Mouse (Mus musculus) Patski (cell line): ENCODE measurements at regions not wholly inside any gene's neighbourhood (a gene's known extent, or its start where the extent isn't known, plus 50 kb on each side); places are given as distances from the start of the nearest gene placed in this dataset.

Experiments
- ATAC-seq: fragments of 100-300 bp; one replicate; pipeline ENCODE4 v1.8.0; 2021
- CTCF ChIA-PET: fragments of 350-600 bp; sonication (Branson Sonifier 250); formaldehyde crosslinking; loops from one replicate; lab custom pipeline; 2022; ENCODE audit warnings: inconsistent platforms; lab: Charles Lee
- POLR2A ChIA-PET: fragments of 350-600 bp; sonication (Branson Sonifier 250); formaldehyde crosslinking; loops from one replicate; lab custom pipeline; 2022; ENCODE audit warnings: antibody characterized with exemption, inconsistent platforms; lab: Charles Lee
- DNase-seq: peaks from one replicate; pipeline ENCODE4 v3.0.0-alpha.2; 2011; ENCODE audit warnings: low read depth, low spot score
- H3K27me3 ChIP-seq: fragments of 371-371 bp; one replicate; pipeline ENCODE4 v1.5.1; 2021
- CTCF ChIP-seq: fragments of 100-300 bp; IDR thresholded peaks from one replicate; pipeline ENCODE4 v1.5.1; 2021
- in situ Hi-C: fragments of 300-500 bp; cut with MboI; formaldehyde crosslinking; loops from 3 replicates; pipeline ENCODE4 v1.11.1; 2018; ENCODE audit warnings: low pct_unique_long_range_greater_than_20kb, mixed read lengths

DNA sequence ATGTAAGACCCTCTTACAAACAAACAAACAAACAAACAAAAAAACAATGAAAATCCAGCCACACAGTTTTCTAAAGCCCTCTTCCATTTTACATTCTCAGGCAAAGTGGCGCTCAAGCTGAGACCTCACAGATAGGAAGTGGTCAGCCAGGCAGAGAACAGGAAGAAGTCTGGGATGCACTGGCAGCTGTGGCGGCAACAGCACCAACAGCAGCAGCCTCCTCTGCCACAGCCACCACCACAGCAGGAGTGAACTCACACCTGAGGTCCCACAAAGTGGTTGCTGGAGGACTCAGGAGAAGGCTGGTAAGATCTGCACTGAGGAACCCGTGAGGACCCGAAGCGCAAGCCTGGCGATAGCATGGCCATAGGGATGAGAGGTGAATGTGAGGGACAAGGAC is 156.3 kb downstream of the Grm4 start:
- ChIA-PET CTCF (no interaction called here), POLR2A (no interaction called here)
- in situ Hi-C loops = no loop called here
- H3K27me3 ChIP-seq = peaks cover 12% of the 10 kb centered on the region
- DNase-seq = no peak
- TF ChIP-seq CTCF = no peak
- ATAC-seq = no peak

DNA sequence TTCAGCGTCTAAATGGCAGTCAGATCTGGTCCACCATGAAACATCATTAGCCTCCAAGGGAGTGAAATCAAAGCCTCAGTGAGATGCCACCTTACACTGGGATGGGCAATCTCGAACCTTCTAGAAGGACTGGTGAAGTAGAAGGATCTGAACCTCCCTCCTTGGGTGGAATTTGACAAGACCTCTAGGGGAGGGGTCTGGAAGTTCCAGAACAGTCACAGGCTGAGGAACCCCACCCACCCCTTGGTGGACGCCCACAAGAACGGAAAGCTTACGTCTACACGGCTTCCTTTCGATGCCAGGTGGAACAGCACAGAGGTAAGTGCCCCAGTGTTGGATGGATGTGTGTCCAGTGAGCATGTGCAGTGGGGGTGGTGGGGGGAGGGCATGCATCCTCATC is 156.9 kb downstream of the Grm4 start:
- ATAC-seq (no peak), DNase-seq (no peak)
- CTCF ChIA-PET = no interaction called here
- in situ Hi-C loops = no loop called here
- POLR2A ChIA-PET = no interaction called here
- TF ChIP-seq CTCF = no peak
- peaks cover 17% of the 10 kb centered on the region for H3K27me3 ChIP-seq

DNA sequence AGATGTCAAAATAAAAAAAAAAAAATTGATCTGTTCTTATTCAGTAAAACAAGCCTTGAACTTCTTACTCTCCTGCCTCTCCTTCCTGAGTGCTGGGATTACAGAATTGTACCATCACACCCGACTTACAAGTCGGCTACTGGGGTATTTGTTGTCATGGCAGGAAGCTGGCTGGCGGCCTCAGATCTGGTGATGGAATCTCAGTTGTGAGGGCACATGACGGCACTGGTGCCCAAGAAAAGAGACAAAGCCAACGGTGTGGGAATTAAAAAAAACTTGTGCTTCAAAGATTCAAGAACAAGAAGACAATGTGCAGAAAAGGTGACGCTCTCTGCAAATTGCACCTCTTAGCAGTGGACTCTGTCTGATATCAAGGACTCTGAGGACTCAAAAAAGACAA is 157.3 kb downstream of the Grm4 start:
- in situ Hi-C loops = no loop called here
- ChIA-PET POLR2A (no interaction called here), CTCF (no interaction called here)
- TF ChIP-seq CTCF = no peak
- DNase-seq (no peak), ATAC-seq (no peak)
- H3K27me3 ChIP-seq = peaks cover 19% of the 10 kb centered on the region

DNA sequence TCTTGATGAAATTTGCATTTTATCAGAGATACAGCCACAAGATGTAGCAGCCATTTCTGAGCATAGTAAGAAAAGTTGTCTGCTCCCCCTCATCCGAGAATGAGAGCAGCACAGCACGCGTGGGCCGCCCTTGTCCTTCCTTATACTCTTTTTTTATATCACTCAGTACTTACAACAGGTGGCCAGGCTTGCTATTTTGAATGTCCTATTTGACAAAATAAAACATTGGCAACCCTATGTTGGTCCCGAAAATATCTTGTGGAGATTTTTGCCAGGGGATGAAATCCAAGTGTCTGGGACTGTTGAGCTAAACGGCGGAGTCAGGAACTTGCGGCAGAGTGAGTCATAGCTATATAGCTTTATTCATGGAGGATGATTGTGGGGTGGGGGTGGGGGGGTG is 158.0 kb upstream of the Lemd2 start:
- POLR2A ChIA-PET = no interaction called here
- no peak for DNase-seq
- CTCF ChIA-PET = no interaction called here

DNA sequence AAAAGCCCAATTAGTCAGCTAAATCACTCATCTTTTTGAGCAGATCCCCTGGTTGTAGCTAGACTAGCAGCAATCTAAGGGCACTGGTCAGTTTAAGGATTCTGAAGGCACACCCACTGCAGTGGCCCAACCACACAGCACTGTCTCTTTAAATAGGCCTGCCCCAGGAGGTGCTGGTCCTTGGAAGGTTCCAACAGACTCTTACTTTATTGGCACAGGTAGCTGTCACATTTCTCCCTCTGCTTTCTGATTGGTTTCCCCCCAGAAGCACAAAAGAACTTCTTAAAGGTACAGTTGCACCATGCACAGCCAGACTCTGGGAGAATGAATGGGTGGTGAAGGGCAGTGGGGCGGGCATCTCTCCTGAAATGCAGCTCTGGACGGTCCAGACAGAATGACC is 157.1 kb upstream of the Lemd2 start:
- CTCF ChIA-PET = interaction anchor here (0.6 kb wide), 1 partner anchor 16 kb away, joined by 3 read pairs; no protein-coding TSS in a partner anchor
- peaks cover 21% of the 10 kb centered on the region for H3K27me3 ChIP-seq
- ATAC-seq (no peak), DNase-seq (no peak)
- POLR2A ChIA-PET = no interaction called here
- in situ Hi-C loops = no loop called here
- no peak for TF ChIP-seq CTCF

More for the DNA sequence above, 158.0 kb upstream of the Lemd2 start:
- TF ChIP-seq CTCF = no peak
- peaks cover 21% of the 10 kb centered on the region for H3K27me3 ChIP-seq
- in situ Hi-C loops = no loop called here
- ATAC-seq = no peak

DNA sequence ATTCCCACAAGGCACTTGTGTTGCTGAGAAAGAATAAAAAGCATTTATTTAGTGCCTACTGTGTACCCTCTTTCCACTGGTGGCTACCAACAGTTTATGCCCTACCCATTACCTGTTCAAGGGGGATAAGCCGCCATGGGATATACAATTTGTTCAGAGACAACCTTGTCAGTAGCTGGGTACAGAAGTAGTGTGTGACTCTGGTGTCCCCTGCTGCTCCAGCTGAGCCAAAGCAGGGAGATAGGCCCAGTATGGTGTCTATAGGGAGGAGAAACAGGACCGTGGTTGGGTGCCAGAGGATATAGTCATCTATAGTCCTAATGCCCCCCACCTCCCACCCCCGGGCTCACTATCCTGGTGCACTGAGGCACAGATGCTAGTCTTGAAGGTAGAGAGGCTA is 152.6 kb upstream of the Lemd2 start:
- CTCF ChIA-PET = no interaction called here
- peaks cover 12% of the 10 kb centered on the region for H3K27me3 ChIP-seq
- ATAC-seq (no peak), DNase-seq (no peak)
- POLR2A ChIA-PET = no interaction called here
- in situ Hi-C loops = no loop called here
- TF ChIP-seq CTCF = no peak

DNA sequence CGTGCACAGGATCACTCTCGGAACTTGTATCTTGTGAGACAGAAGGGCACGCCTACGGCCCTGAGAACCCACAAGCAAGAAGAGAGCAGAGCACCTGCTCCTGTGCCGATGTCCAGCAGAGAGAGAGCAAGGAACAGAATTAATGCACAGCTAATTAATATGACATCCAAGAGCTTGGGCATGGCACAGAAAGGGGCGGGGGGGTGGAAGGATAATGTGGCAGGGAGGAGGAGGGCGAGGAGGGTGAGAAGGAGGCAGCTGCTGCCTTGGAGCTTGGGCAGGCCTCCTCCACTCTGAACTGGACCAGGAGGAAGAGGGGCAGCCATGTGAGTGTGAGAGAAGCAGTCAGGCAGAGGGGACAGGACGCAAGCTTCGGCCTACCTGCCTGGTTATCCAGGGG is 151.4 kb upstream of the Lemd2 start:
- H3K27me3 ChIP-seq = peaks cover 12% of the 10 kb centered on the region
- CTCF ChIA-PET = no interaction called here
- TF ChIP-seq CTCF = no peak
- POLR2A ChIA-PET = interaction anchor here (0.9 kb wide), 1 partner anchor 26 kb away, joined by 3 read pairs; no protein-coding TSS in a partner anchor
- no peak for DNase-seq
- ATAC-seq = no peak
- in situ Hi-C loops = no loop called here

GRCm38 (mm10) chr17:27355056-27355455 is 150.8 kb upstream of the Lemd2 start:
- no peak for TF ChIP-seq CTCF
- in situ Hi-C loops = no loop called here
- ChIA-PET POLR2A (interaction anchor here (0.9 kb wide), 1 partner anchor 26 kb away, joined by 3 read pairs; no protein-coding TSS in a partner anchor), CTCF (no interaction called here)
- peaks cover 10% of the 10 kb centered on the region for H3K27me3 ChIP-seq
- no peak for ATAC-seq
- no peak for DNase-seq

DNA sequence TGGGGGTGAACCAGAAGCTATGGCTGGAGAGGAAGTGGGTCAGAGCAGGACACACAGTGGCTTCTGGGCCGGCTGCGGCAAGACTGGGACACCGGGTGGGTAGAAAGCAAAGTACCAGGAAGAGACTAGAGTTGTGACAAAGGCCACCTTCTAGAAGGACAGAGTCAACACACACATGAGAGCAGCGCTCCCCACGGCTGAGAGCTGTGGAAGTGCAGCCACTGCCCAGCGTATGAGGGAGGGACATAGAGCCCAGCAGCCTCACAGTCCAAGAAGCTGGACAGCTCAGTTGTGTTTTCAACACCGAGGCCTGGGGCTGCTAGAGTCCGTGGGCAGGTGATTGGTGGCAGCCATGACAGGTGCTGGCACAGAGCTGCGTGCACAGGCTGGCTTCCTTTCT is 145.6 kb upstream of the Lemd2 start:
- CTCF ChIA-PET = no interaction called here
- no peak for ATAC-seq

GRCm38 (mm10) chr17:27349432-27349831 is 145.2 kb upstream of the Lemd2 start:
- in situ Hi-C loops = no loop called here
- no peak for TF ChIP-seq CTCF
- ChIA-PET POLR2A (no interaction called here), CTCF (no interaction called here)
- no peak for DNase-seq
- ATAC-seq = no peak
- H3K27me3 ChIP-seq = peaks cover 34% of the 10 kb centered on the region

More for the DNA sequence above, 145.6 kb upstream of the Lemd2 start:
- no peak for DNase-seq
- peaks cover 34% of the 10 kb centered on the region for H3K27me3 ChIP-seq
- POLR2A ChIA-PET = no interaction called here
- in situ Hi-C loops = no loop called here
- TF ChIP-seq CTCF = no peak

GRCm38 (mm10) chr17:27341952-27342890 is 138.0 kb upstream of the Lemd2 start:
- peaks cover 27% of the 10 kb centered on the region for H3K27me3 ChIP-seq
- ChIA-PET CTCF (no interaction called here), POLR2A (interaction anchor here (0.5 kb wide), 1 partner anchor 63 kb away, joined by 3 read pairs; no protein-coding TSS in a partner anchor)
- in situ Hi-C loops = no loop called here
- DNase-seq (no peak), ATAC-seq (no peak)
- TF ChIP-seq CTCF = no peak
